Mouse (Mus musculus): ENCODE measurements around the gene Kera. TPM values are rescaled to one million over a fixed set of nuclear protein-coding genes. Genes with fewer than 3 reads are reported as not detected.

The Kera gene
- 10 to 100 TPM; 50.2 to 52.1 TPM for total RNA-seq (2021)
- long read RNA-seq, experiment 1, transcript Kera-201 (3 exons, 2,280 nt): major isoform, 33 of 37 reads
- long read RNA-seq, experiment 1, partial matches to known transcripts: 3 of 37 reads
- long read RNA-seq, experiment 1, other reads (novel, unspliced or antisense): 1 of 37 reads
- long read RNA-seq, experiment 2, transcript Kera-201 (3 exons, 2,280 nt): major isoform, 14 of 21 reads
- long read RNA-seq, experiment 2, partial matches to known transcripts: 6 of 21 reads
- long read RNA-seq, experiment 2, other reads (novel, unspliced or antisense): 1 of 21 reads

DNA sequence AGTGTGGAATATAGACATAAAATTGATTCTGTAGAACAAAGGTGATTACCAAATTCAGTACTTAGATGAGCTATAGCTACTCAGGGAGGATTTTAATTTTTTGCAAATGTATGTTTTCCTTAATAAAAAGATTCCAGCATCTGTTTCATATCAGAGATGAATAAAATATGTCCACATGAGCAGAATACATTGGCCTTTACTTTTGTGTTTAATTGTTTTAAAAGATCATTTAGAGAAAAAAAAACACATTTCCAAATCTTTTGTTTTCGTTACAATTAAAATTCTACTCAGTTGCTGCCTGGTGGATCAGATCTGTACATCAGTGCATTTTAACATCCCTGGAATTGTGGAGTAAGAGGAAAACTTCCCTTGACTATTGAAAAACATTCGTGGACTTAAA, at the start of gene Kera:
TSS of gene Kera (plus strand) at position 301 of the 400 bp plus-strand sequence.
- no peak for DNase-seq
- intact Hi-C loops (cut with DNase I; ENCODE audit: low total_unique reads): no loop called here

DNA sequence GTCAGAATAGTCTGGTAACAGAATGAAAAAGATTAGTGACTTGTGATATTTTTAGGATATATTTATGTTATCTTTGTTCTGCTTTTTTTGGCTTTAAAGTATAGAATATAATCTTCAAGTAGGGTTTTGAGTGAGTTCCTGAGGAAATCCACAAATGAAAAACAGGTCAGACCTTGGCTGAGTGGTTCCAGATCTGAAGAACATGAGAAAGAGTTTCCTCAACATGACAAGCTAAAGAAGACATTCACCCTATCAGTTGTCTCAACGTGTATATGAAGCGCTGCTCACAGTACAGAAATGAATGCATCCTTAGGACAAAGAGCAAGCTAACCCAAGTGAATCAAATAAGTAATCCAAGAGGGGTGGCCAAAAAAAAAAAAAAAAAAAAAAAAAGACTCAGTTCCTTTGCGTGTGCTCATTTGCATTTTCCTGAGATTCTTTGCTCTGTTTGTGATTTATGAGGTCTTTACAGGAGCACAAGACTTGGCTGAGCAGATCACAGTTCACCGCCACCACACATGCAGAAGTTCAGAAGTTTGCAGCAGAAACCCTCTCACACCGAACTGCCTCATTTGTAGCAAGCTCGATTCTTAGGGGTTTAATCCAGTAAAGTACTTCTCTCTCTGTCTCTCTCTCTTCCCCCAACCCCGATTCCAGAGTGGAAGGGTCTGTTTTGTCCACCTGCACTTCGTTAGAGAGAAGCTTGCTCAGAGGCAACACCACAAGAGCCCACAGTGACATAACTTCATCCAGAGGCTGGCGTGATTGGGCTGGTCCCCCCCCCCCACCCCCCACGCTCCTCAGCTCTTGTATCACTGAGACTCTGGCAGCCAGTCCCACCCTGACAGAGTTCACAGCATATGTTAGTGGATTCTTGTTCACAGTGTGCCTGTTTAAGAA, 41.5 kb upstream of the Kera start, which contains the start of gene Lum:
TSS of gene Lum (plus strand) at position 172 of the 900 bp plus-strand sequence.
- peak; percentile 31 for DNase-seq
- intact Hi-C loops (cut with DNase I; ENCODE audit: low total_unique reads): no loop called here

DNA sequence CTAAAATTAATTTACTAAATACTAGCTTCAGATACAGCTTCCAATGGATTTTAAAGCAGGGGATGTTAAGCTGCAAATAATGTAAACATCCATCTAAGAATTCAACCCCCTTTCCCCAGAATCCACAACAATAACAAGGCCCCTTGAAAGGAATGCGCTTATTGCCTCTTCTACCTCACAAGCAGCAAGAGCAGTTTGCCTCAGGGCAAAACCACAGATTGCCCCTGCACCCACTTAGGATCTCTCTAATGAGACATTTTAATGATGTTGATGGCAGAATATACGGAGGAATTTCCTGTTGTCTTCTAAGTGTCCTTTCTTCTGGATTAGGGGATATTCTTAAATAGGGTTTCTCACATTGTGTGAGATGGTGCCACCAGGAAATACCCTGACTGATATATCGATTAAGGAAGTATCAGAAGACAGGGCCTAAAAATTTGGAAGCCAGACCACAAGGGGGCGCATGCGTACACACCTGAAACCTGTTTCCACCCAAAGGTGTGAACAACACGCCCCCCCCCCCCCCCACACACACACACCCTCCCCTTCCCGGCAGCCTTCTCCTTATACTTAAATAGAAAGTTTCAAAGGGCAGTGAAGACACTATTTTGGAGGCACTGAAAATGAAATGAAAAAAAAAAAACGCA, 39.1 kb upstream of the Kera start:
- intact Hi-C loops (cut with DNase I; ENCODE audit: low total_unique reads): no loop called here
- peak; percentile 8 for DNase-seq

DNA sequence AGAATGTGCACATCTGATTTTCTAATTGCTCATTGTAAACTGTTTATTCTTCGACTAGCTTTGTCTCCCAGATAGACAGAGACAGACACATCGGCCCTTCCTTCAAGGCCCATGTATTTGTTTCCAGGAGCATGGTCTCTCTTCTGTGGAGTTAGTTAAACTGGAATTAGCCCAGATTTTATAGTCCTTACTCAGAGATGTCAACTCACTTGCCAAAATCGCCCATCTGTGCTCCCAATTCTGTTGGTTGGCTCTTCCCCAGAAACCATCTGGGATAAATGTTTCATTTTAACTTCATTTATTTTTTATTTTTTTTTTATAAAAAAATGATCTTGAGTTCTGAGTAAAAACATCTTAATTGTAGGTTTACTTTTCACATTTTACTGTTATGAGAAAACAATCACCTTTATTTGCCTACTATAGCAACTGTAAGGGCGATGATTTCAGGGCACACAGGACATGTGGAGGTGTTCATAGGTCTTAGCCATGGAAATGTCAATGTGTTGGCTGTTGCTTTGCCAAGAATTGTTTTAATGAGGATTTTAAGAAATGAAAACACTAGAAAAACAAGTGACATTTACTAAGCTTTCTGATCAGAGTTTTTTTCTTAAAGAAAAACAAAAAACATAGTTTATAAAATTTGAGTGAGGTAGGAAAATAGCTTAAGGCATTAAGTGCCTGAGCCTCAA, 24.0 kb upstream of the Kera start:
- intact Hi-C loops (cut with DNase I; ENCODE audit: low total_unique reads): no loop called here

DNA sequence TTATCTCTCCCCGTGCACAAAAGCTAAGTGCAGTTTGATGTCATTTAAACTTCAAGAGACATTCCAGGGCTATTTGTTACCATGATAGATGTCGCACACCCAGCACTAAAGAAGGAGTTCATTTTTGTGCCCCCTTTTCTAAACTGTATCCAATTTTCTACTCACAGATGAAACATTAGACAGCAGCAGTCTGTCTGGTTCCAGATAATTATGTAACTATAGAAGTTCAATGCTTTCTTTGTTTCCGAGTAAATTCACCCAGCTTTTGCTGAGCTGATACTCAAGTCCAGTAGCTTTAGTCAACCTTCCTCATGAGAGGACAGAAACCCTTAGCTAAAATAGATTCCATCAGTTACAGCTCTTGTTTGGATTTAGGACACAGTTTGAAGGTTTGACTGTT, 22.5 kb upstream of the Kera start:
- intact Hi-C loops (cut with DNase I; ENCODE audit: low total_unique reads): no loop called here

More for the DNA sequence above, 24.0 kb upstream of the Kera start:
- no peak for DNase-seq

DNA sequence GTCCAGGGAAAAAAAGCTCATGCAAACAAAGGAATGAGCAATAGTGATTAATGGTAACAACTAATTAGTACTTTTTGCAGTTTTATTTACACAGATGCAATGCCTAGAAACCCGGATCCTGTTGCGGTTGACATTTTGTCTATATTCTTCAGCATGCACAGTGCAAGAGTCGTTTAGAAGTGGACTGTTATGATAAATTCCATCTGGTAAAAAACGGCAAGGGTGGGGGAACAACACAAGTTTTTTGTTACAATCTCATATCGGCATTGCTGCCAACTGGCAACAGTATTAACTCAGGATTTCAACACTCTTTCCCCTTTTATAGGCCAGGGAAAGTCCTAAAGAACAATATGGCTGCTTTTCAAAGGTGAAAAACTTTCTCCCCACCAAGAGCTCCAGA, 19.5 kb upstream of the Kera start:
- peak; percentile 20 for DNase-seq
- intact Hi-C loops (cut with DNase I; ENCODE audit: low total_unique reads): no loop called here

More for the DNA sequence above, 22.5 kb upstream of the Kera start:
- no peak for DNase-seq

DNA sequence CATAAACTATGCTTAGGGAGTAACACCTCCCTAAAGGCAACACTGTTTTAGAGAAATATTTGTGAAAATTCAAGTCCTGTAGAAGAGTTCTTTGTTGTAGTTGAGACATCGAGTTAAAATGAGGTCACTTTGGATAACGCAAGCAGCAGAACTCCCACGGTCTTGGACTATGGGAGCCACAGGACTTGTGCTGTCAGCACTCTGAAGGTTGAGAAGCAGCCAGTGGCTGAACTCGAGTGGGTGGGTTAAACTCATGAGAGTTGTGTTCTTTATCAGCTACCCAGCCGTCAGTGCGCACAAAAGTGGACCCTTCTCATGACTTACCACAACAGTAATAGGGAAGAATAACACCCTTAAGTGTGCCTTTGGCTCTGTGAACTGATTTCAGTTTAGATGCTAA, 17.1 kb upstream of the Kera start:
- intact Hi-C loops (cut with DNase I; ENCODE audit: low total_unique reads): no loop called here

DNA sequence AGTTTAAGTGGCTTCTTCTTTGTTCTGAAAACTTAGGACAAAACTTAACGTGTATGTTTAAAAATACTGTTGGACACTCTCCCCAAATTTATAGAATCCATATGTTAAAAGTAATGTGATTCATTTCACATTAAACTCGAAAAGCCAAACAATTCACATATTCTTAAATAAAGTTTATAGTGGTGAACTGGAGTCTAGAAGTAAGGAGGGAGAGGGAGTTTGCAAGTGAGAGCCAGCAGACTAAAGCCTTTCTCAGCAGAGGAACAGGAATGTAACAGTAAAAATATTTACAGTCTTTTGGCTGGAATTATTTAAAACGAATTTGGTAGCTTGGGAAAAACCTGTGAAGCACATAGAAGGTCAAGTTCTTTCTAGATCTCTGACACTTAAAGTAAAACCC, 15.6 kb upstream of the Kera start:
- DNase-seq: no peak
- intact Hi-C loops (cut with DNase I; ENCODE audit: low total_unique reads): no loop called here

More for the DNA sequence above, 17.1 kb upstream of the Kera start:
- peak; percentile 18 for DNase-seq

DNA sequence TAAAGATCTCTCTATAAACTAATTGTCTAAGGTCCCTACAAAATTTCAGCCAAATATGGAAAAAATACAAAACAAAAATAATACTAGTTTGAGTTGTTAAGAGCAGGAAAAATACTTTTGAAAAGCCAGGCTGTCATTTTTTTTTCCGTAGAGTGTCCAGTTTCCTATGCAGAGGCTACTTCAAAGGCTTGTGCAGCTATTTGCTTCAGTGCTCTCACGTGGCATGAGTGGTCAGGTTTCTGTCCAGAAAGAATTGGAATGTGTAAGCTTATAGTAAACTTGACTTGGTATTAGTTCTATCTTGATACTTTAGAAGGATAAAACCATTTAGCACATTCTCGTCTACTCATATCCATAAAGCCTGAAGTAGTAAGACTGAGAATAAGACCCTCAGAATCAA, 15.0 kb upstream of the Kera start:
- intact Hi-C loops (cut with DNase I; ENCODE audit: low total_unique reads): no loop called here
- no peak for DNase-seq

DNA sequence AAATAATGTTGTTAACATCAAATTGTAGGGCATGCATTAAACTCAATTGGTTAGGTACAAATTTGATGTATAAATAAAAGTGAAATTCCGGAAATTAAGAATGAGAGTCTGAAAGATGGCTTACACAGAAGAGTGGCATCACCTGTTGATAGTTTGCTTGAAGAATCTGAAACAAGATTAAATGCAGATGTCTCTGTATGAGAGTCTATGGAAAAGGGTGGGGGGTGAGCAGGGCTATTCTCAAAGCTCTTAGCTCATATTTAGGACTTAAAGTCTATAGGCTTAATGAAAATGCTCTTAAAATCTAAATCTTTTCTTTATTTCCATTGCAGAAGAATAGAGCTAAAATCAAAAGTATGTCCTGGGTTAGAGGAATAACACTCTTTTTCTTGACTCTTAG, 11.0 kb upstream of the Kera start:
- no peak for DNase-seq
- intact Hi-C loops (cut with DNase I; ENCODE audit: low total_unique reads): no loop called here

DNA sequence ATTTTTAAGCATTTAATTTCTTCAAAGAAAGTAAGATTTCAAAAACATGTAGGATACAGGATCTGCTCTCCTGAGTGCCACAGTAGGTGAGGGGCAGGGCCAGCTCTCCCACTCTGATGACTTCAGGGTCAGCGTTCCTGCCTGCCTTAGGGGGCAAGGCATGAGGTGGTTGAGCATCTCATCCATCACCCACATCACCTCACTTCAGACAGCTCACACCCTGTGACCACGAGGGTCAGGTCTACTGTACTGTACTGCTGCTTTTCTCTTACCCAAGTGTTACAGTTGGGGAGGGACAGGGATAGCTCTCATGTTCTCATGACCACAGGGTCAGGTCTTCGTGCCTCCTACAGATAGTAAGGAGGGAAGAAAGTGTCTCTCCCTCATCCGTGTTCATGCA, 4.9 kb upstream of the Kera start:
- intact Hi-C loops (cut with DNase I; ENCODE audit: low total_unique reads): no loop called here
- DNase-seq: no peak

DNA sequence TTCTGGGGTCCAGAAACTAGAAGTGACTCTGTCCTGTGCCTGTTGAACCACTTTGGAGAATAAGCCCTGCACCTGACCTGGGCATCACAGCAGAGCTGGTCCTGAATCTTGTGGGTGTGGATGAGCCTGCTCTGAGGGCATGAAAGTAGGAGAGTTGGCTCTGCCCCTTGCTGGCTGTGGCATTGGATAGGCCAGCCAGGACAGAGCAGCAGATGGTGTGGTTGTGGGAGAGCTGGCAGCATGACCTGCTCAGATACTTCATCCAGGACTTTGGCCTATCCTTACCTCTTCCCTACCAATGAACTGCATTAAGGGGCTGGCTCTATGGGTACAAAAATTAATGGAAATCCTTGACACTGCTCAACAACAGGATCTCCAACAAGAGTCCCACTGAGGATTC, 3.4 kb upstream of the Kera start:
- intact Hi-C loops (cut with DNase I; ENCODE audit: low total_unique reads): no loop called here
- DNase-seq: no peak

DNA sequence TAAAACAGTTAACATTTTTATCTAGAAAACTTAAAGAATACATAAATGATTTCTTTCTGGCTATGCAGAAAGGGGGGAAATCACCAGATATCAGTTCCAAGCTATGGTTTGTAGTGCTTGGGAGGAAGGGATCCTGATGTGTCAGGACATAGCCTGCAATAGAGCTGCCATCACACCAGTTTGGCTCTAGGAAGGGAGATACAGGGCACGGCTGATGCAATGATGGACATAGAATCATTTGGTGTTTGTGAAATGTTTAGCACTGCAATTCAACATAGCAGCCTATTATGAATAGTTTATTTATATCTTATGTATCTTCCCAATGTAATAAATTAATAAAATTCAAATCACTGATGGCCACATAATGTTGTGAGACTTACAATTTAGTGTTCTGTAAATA, 15.6 kb downstream of the Kera start:
- intact Hi-C loops (cut with DNase I; ENCODE audit: low total_unique reads): no loop called here
- no peak for DNase-seq

DNA sequence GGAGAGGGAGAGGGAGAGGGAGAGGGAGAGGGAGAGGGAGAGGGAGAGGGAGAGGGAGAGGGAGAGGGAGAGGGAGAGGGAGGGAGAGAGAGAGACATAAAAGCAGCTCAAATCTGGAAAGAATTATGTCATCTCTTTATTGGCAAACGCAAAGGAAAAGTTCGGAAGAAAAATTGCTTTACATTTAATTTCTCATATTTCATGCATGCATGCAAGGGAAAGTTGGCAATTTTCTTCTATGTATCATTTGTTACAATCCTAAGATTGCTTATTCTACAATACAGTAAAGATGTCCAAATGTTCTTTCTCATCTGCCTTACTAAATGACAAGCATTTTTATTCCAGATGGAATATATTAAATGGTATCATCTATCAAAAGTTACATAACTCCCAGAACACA, 17.7 kb downstream of the Kera start:
- DNase-seq: no peak
- intact Hi-C loops (cut with DNase I; ENCODE audit: low total_unique reads): no loop called here

DNA sequence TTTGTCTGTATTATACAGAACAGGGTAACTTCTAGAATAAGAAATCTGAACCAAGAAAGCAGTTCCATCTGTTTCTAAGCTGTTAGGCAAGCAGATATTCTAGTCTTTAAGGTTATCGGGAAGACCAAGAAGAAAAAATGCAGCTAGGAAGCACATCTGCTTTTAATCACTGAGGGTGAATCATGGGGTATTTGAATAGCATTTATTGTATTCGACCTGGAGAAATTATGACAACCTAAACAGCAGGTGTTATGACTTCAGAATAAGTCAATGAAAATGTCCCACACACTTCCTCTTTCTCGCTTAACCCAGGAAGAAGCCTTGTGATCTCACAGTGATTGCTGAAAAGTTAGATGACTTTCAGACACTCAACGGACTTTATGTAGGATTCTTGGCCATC, 18.4 kb downstream of the Kera start:
- intact Hi-C loops (cut with DNase I; ENCODE audit: low total_unique reads): no loop called here
- DNase-seq: no peak

DNA sequence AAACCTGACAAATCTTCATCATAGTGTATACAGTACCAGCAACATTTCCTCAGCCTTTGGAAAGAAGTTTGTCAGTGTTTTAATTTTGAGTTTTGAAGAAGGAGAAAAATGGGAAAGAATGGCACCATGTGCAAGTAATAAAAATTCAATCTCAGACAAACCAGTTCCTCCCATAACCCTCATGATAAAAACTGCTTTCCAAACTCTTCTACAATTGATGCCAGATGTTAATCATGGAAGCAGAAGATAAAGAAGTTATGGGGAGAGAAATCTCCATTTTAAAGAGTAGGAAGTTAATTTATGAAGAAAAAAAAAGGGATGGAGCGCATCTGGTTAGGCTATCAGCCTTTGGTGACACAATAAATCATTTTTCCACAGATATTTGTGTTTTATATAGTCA, 19.9 kb downstream of the Kera start:
- intact Hi-C loops (cut with DNase I; ENCODE audit: low total_unique reads): no loop called here
- no peak for DNase-seq

DNA sequence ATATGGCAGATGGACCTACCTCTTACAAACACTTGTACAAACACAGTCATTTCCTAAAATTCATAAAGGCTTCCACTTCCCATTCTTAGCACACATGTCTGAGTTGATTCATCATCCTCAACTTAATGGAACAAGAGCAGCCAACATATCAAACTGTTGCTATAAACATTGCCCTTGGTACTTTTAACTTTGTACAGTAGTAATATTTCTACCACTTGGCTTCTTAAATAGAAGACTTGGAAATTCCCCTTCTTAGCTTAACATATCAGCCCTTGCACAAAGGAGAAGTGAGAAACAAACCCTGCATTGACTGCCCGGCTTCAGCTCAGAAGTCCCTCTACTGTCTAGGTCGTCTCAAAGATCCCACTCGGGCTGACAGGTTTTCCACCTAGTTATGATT, 24.4 kb downstream of the Kera start:
- no peak for DNase-seq
- intact Hi-C loops (cut with DNase I; ENCODE audit: low total_unique reads): no loop called here

DNA sequence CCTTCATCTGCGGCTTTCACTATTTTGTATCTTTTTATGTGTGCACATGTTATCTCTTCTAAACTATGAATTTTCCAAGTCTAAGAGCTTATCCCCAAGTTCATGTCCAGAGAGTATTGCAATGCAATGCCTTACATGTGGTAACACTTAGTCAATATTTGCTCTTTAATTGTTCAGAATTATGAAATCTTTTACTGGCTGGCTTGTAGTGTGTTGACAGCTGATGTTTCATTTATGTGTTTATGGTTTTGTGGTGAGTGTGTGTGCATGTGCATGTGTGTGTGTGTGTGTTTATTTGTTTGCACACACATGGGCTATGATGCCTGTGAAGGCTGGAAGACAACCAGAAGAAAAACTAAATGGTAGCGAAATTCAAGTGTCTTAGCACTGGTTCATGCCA, 35.2 kb downstream of the Kera start:
- no peak for DNase-seq
- intact Hi-C loops (cut with DNase I; ENCODE audit: low total_unique reads): no loop called here

DNA sequence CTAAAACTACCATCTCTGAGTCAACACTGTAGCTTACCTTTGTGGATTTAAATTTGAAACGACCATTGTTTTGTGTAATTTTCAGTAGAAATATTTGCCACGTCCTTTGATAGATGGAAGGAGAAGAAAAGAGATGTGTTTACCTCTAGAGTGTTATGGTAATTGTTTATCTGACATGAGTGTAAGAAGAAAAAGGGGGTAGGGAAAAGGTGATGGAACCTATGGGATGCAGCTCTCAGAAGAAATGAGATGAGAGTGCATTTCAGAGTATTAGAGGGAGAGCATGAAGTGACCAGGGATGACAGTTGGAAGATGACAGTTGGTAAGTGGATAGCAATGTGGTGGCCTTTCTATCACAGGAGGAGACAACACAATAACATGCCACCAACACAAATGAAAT, 37.1 kb downstream of the Kera start, which contains the start of gene Epyc:
TSS of gene Epyc (plus strand) at position 301 of the 400 bp plus-strand sequence.
- intact Hi-C loops (cut with DNase I; ENCODE audit: low total_unique reads): no loop called here
- DNase-seq: no peak

DNA sequence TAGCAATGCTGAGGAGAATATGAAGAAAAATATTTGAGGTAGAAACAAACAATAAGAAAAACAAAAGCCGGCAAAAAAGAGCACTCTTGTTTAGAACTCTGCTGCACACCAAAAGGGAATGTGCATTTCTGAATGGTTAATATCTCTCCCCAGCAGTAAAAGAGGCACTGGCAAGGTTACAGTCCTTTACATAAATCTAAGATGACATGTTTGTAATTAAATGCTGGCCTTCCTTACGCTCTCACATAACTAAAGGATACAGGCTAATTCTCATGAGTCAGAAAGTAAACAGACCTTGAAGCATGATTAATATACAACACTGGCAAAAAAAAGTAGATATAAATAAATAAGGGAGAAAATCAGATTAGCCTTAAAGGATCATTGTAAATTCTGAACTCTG, 43.7 kb downstream of the Kera start:
- no peak for DNase-seq
- intact Hi-C loops (cut with DNase I; ENCODE audit: low total_unique reads): no loop called here
